Mouse (Mus musculus): Measurements from ENCODE around the gene Nol3.
A peak's percentile ranks its signal among the peaks of the same experiment; 100 is the strongest.
"Not testable (repeated sequence)": the region's sequence is repeated elsewhere in the genome, so short reads cannot be mapped to it uniquely, and the experiment has no call there.

The Nol3 gene

GRCm38 (mm10) chr8:105289805-105290460, 14.0 kb downstream of the Nol3 start, which contains the start of gene 4931428F04Rik:
4931428F04Rik (minus strand) TSS chr8:105289864.
- DNase-seq (ENCODE audit: low read depth) = no peak

GRCm38 (mm10) chr8:105290554-105291314, 14.8 kb downstream of the Nol3 start:
- DNase-seq (ENCODE audit: low read depth) = peak; percentile 95

GRCm38 (mm10) chr8:105291364-105291763, 15.4 kb downstream of the Nol3 start:
- DNase-seq (ENCODE audit: low read depth) = not testable (repeated sequence)

DNA sequence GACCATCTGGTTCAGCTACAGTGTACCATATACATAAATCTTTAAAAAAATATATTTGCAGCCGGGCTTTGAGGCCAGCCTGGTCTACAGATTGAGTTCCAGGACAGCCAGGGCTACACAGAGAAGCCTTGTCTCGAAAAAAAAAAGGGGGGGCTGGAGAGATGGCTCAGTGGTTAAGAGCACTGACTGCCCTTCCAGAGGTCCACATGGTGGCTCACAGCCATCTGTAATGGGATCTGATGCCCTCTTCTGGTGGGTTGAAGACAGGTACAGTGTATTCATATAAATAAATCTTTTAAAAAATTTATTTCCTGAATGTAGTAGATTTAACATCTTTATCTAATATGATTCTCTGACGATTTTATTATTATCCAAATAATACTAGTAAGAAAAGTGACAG, 15.9 kb downstream of the Nol3 start:
- not testable (repeated sequence) for DNase-seq (ENCODE audit: low read depth)

- no peak for DNase-seq (ENCODE audit: low read depth)
Measured at GRCm38 (mm10) chr8:105292471-105292870, 16.5 kb downstream of the Nol3 start.

- DNase-seq (ENCODE audit: low read depth) = no peak
Measured at GRCm38 (mm10) chr8:105293405-105293804, 17.5 kb downstream of the Nol3 start.

DNA sequence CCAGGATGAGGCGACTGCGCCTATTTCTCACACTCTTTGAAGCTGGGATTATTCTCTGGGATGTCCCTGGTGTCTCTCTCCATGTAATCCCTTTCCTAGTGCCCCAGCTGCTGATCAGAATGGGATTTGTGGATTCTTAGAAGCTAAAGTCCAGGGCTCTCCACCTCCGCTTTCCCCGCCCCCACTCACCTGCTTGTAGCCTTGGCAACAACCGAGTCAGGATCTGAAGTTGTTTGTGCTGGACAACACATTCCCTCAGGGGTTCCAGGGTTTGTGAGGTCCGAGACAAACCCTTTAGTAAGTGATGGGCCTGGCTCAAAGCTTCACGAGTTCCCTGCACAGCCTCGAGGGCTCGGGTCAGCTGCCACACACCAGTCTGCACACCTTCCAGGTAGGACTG, 18.8 kb downstream of the Nol3 start:
- DNase-seq (ENCODE audit: low read depth) = no peak

DNA sequence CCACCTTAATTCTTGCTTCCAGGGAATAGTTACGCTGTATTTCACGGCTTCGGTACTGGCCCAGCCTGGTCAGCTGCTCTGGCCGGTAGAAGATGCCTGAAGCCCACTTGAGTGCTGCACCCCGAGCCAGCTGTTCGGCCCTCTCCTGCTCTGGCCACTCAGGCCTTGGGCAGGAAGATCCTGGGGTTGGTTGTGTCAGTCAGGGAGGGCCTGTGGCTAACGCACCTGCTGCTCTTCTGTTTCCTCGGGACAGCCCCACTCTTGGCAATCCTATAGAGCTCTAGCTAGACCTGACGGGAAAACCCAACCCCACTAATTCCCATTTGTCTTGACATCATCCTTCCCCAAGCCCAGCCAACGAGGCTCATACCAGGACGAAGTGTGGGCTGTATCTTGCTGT, 19.3 kb downstream of the Nol3 start:
- no peak for DNase-seq (ENCODE audit: low read depth)

GRCm38 (mm10) chr8:105295895-105296573, 20.1 kb downstream of the Nol3 start, which contains the start of gene Exoc3l:
Exoc3l (minus strand) TSS chr8:105296101.
- no peak for DNase-seq (ENCODE audit: low read depth)

GRCm38 (mm10) chr8:105297511-105298192, 21.7 kb downstream of the Nol3 start, which contains the start of gene E2f4:
E2f4 (plus strand) TSS chr8:105297663.
- peak; percentile 89 for DNase-seq (ENCODE audit: low read depth)

DNA sequence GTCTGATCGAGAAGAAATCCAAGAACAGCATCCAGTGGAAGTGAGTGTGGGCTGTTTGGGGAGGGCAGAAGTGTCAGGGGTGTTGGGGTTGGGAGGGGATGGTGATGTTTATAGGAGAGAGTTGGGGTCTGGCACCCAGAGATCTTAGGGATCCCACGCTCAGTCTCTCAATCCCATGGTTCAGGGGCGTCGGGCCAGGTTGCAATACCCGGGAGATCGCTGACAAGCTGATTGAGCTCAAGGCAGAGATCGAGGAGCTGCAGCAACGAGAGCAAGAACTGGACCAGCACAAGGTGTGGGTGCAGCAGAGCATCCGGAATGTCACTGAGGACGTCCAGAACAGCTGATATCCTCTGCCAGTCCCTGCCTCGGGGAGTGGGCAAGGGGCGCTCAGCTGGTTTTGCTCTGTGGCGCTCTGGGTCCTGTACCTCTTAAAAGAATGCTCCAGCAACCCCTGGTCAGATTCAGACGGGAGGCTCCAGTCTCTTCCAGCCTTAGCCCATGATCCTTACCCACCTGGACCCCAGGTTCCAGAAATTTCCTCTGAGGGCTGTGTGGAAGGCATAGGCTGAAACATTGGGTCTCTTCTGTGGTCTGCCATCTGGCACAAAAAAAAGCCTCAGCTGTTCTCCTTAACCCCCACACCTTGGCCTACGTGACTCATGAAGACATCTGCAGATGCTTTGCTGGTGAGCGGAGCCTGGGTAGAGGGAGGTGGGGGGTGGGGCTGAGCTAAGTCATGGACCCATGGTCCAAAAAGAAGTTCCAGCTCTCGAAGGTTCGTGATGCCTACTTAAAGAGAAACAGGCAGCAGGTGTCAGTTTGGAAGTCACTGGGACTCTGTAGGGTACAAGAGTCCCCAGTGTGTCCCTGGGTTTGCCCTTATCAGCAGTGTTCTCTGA, 22.7 kb downstream of the Nol3 start:
- no peak for DNase-seq (ENCODE audit: low read depth)

DNA sequence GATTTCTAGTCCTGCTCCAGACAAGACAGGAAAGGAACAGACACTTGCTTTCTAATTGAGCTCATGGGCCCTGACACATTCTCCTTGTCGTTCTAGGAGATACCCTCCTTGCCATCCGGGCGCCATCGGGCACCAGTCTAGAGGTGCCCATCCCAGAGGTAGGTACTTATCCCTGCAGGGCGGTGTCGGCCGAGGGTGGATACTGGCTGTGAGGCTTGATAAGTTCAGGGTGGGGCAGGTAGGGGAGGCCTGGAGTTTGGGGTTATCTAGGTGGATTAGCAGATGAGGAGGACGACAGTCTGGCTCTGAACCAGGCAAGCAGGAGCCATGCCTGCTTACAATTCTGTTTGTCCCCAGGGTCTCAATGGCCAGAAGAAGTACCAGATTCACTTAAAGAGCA, 24.0 kb downstream of the Nol3 start:
- peak; percentile 78 for DNase-seq (ENCODE audit: low read depth)

- no peak for DNase-seq (ENCODE audit: low read depth)
Measured at GRCm38 (mm10) chr8:105303396-105303795, 27.5 kb downstream of the Nol3 start.

- DNase-seq (ENCODE audit: low read depth) = no peak
Measured at GRCm38 (mm10) chr8:105303874-105304273, 27.9 kb downstream of the Nol3 start.

GRCm38 (mm10) chr8:105304325-105305210, 28.6 kb downstream of the Nol3 start:
- DNase-seq (ENCODE audit: low read depth) = no peak

DNA sequence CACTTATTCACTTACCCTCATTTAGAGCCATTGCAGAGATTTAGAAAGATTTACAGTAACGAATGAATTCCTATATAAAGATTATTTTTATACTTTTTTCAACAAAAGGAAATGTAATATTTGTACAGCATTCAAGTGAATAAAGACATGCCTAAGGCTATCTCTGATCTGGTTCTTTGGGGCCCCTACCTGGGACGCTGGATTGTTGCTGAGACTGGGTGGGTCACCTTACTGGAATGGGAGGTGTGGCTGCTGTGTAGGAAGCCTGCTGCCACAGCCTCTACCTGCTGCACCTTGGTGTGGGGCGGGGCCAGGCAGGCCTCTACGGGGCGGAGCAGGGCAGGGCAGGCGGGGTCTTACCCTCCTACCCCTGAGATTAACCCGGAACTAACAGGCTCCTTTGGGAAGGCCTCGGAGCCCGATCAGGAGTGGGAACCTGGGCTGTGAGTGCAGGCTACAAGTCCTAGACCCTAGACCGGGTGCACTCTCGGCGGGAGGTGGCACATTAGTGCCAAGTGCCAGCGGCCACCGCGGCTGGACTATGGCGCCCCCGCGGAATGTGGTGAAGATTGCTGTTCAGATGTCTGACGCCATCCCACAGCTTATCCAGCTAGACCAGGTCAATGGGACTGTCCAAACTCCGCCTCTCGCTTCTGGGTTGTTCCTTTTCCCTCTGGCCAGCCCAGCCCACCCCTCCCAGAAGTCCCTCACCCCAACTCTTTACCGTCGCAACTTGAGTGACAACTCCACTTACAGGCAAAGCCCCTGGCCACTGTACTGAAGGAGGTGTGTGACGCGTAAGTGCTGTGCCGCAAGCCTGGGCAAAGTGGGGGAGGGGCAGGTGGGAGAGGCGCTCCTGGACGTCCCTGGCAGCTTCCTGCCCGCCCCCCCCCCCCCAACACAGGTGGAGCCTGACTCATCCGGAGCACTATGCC, 29.5 kb downstream of the Nol3 start, which contains the start of gene Elmo3:
Gene Elmo3 (plus strand): TSS at position 391 of the 935 bp plus-strand sequence.
- no peak for DNase-seq (ENCODE audit: low read depth)

- DNase-seq (ENCODE audit: low read depth) = no peak
Measured at GRCm38 (mm10) chr8:105306146-105306691, 30.3 kb downstream of the Nol3 start.

DNA sequence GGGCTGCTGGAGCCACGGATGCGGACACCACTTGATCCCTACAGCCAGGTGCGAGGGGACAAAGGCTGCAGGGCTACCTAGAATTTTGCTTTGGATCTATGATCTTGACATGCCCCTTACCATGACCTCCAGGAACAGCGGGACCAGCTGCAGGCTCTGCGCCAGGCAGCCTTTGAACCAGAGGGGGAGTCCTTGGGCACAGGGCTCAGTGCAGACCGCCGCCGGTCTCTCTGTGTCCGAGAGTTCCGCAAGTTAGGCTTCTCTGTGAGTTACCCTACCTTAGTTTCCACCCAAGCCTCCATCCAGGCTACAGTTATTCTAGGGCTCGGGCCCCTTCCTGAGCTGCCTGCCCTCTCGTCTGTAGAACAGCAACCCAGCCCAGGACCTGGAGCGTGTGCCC, 31.7 kb downstream of the Nol3 start:
- DNase-seq (ENCODE audit: low read depth) = no peak

- no peak for DNase-seq (ENCODE audit: low read depth)
Measured at GRCm38 (mm10) chr8:105308428-105308827, 32.5 kb downstream of the Nol3 start.
